Mouse (Mus musculus): ENCODE measurements at regions not wholly inside any gene's neighbourhood (a gene's known extent, or its start where the extent isn't known, plus 50 kb on each side); places are given as distances from the start of the nearest gene placed in this dataset.

- H3K27ac ChIP-seq (ENCODE audit: control insufficient read depth, insufficient read depth, low read length): no peak overlapping the region
- 2% methylated on average over 2 of the region's 2 CpGs for WGBS
- no peak overlapping the region for H3K4me3 ChIP-seq (ENCODE audit: control insufficient read depth, insufficient read depth, low read length)
- no peaks in the 10 kb centered on the region for H3K27me3 ChIP-seq (ENCODE audit: control insufficient read depth, insufficient read depth, low read length)
- DNase-seq: no peak
- no peaks in the 10 kb centered on the region for H3K4me1 ChIP-seq (replicated peaks; ENCODE audit: control insufficient read depth, insufficient read depth, low read length)
- no peaks in the 10 kb centered on the region for H3K36me3 ChIP-seq (ENCODE audit: control insufficient read depth, insufficient read depth, low read length)
- TF ChIP-seq CTCF (IDR thresholded peaks at IDR 0.05; ENCODE audit: borderline replicate concordance, control insufficient read depth, extremely low read depth, insufficient read depth, low read length, poor library complexity) (no peak), POLR2A (IDR thresholded peaks at IDR 0.05; ENCODE audit: control insufficient read depth, extremely low read depth, insufficient read depth, low read length, poor library complexity) (no peak)
Measured at GRCm38 (mm10) chr6:31883726-31884125, 166.3 kb upstream of the 1700012A03Rik start.

GRCm38 (mm10) chr6:31874616-31875015 is 175.4 kb upstream of the 1700012A03Rik start:
- DNase-seq: no peak
- Histone ChIP-seq H3K27me3 (ENCODE audit: control insufficient read depth, insufficient read depth, low read length) (no peaks in the 10 kb centered on the region), H3K27ac (ENCODE audit: control insufficient read depth, insufficient read depth, low read length) (no peak overlapping the region), H3K4me3 (ENCODE audit: control insufficient read depth, insufficient read depth, low read length) (no peak overlapping the region), H3K4me1 (replicated peaks; ENCODE audit: control insufficient read depth, insufficient read depth, low read length) (no peaks in the 10 kb centered on the region), H3K36me3 (ENCODE audit: control insufficient read depth, insufficient read depth, low read length) (no peaks in the 10 kb centered on the region)
- 96% methylated on average over 6 of the region's 6 CpGs for WGBS
- TF ChIP-seq POLR2A (IDR thresholded peaks at IDR 0.05; ENCODE audit: control insufficient read depth, extremely low read depth, insufficient read depth, low read length, poor library complexity) (no peak), CTCF (IDR thresholded peaks at IDR 0.05; ENCODE audit: borderline replicate concordance, control insufficient read depth, extremely low read depth, insufficient read depth, low read length, poor library complexity) (no peak)

- 90% methylated on average over 1 of the region's 1 CpGs for WGBS
- Histone ChIP-seq H3K4me1 (replicated peaks; ENCODE audit: control insufficient read depth, insufficient read depth, low read length) (no peaks in the 10 kb centered on the region), H3K27me3 (ENCODE audit: control insufficient read depth, insufficient read depth, low read length) (no peaks in the 10 kb centered on the region), H3K27ac (ENCODE audit: control insufficient read depth, insufficient read depth, low read length) (no peak overlapping the region), H3K4me3 (ENCODE audit: control insufficient read depth, insufficient read depth, low read length) (no peak overlapping the region), H3K36me3 (ENCODE audit: control insufficient read depth, insufficient read depth, low read length) (no peaks in the 10 kb centered on the region)
- DNase-seq: no peak
- TF ChIP-seq CTCF (IDR thresholded peaks at IDR 0.05; ENCODE audit: borderline replicate concordance, control insufficient read depth, extremely low read depth, insufficient read depth, low read length, poor library complexity) (no peak), POLR2A (IDR thresholded peaks at IDR 0.05; ENCODE audit: control insufficient read depth, extremely low read depth, insufficient read depth, low read length, poor library complexity) (no peak)
Measured at GRCm38 (mm10) chr6:31873911-31874310, 176.1 kb upstream of the 1700012A03Rik start.

- TF ChIP-seq POLR2A (IDR thresholded peaks at IDR 0.05; ENCODE audit: control insufficient read depth, extremely low read depth, insufficient read depth, low read length, poor library complexity): no peak
- no peak for TF ChIP-seq CTCF (IDR thresholded peaks at IDR 0.05; ENCODE audit: borderline replicate concordance, control insufficient read depth, extremely low read depth, insufficient read depth, low read length, poor library complexity)
- no peak overlapping the region for H3K27ac ChIP-seq (ENCODE audit: control insufficient read depth, insufficient read depth, low read length)
- DNase-seq: no peak
- H3K36me3 ChIP-seq (ENCODE audit: control insufficient read depth, insufficient read depth, low read length): no peaks in the 10 kb centered on the region
- no peak overlapping the region for H3K4me3 ChIP-seq (ENCODE audit: control insufficient read depth, insufficient read depth, low read length)
- H3K4me1 ChIP-seq (replicated peaks; ENCODE audit: control insufficient read depth, insufficient read depth, low read length): no peaks in the 10 kb centered on the region
- H3K27me3 ChIP-seq (ENCODE audit: control insufficient read depth, insufficient read depth, low read length): no peaks in the 10 kb centered on the region
- 92% methylated on average over 3 of the region's 3 CpGs for WGBS
Measured at GRCm38 (mm10) chr6:31871766-31872165, 178.3 kb upstream of the 1700012A03Rik start.

- H3K27me3 ChIP-seq (ENCODE audit: control insufficient read depth, insufficient read depth, low read length): no peaks in the 10 kb centered on the region
- DNase-seq: no peak
- no peak overlapping the region for H3K4me3 ChIP-seq (ENCODE audit: control insufficient read depth, insufficient read depth, low read length)
- no peaks in the 10 kb centered on the region for H3K4me1 ChIP-seq (replicated peaks; ENCODE audit: control insufficient read depth, insufficient read depth, low read length)
- no peak overlapping the region for H3K27ac ChIP-seq (ENCODE audit: control insufficient read depth, insufficient read depth, low read length)
- TF ChIP-seq POLR2A (IDR thresholded peaks at IDR 0.05; ENCODE audit: control insufficient read depth, extremely low read depth, insufficient read depth, low read length, poor library complexity) (no peak), CTCF (IDR thresholded peaks at IDR 0.05; ENCODE audit: borderline replicate concordance, control insufficient read depth, extremely low read depth, insufficient read depth, low read length, poor library complexity) (no peak)
- H3K36me3 ChIP-seq (ENCODE audit: control insufficient read depth, insufficient read depth, low read length): no peaks in the 10 kb centered on the region
- WGBS: 75% methylated on average over 7 of the region's 7 CpGs
Measured at GRCm38 (mm10) chr6:31861996-31862395, 188.1 kb upstream of the 1700012A03Rik start.

- Histone ChIP-seq H3K36me3 (ENCODE audit: control insufficient read depth, insufficient read depth, low read length) (no peaks in the 10 kb centered on the region), H3K27ac (ENCODE audit: control insufficient read depth, insufficient read depth, low read length) (no peak overlapping the region), H3K27me3 (ENCODE audit: control insufficient read depth, insufficient read depth, low read length) (no peaks in the 10 kb centered on the region), H3K4me1 (replicated peaks; ENCODE audit: control insufficient read depth, insufficient read depth, low read length) (no peaks in the 10 kb centered on the region), H3K4me3 (ENCODE audit: control insufficient read depth, insufficient read depth, low read length) (no peak overlapping the region)
- 89% methylated on average over 3 of the region's 3 CpGs for WGBS
- TF ChIP-seq CTCF (IDR thresholded peaks at IDR 0.05; ENCODE audit: borderline replicate concordance, control insufficient read depth, extremely low read depth, insufficient read depth, low read length, poor library complexity) (no peak), POLR2A (IDR thresholded peaks at IDR 0.05; ENCODE audit: control insufficient read depth, extremely low read depth, insufficient read depth, low read length, poor library complexity) (no peak)
- DNase-seq: no peak
Measured at GRCm38 (mm10) chr6:31859621-31860020, 190.4 kb upstream of the 1700012A03Rik start.

GRCm38 (mm10) chr6:31854261-31854660 is 195.8 kb upstream of the 1700012A03Rik start:
- 96% methylated on average over 16 of the region's 16 CpGs for WGBS
- Histone ChIP-seq H3K27me3 (ENCODE audit: control insufficient read depth, insufficient read depth, low read length) (no peaks in the 10 kb centered on the region), H3K36me3 (ENCODE audit: control insufficient read depth, insufficient read depth, low read length) (no peaks in the 10 kb centered on the region), H3K4me1 (replicated peaks; ENCODE audit: control insufficient read depth, insufficient read depth, low read length) (no peaks in the 10 kb centered on the region), H3K27ac (ENCODE audit: control insufficient read depth, insufficient read depth, low read length) (no peak overlapping the region), H3K4me3 (ENCODE audit: control insufficient read depth, insufficient read depth, low read length) (no peak overlapping the region)
- DNase-seq: no peak
- TF ChIP-seq CTCF (IDR thresholded peaks at IDR 0.05; ENCODE audit: borderline replicate concordance, control insufficient read depth, extremely low read depth, insufficient read depth, low read length, poor library complexity) (no peak), POLR2A (IDR thresholded peaks at IDR 0.05; ENCODE audit: control insufficient read depth, extremely low read depth, insufficient read depth, low read length, poor library complexity) (no peak)
